Mouse (Mus musculus): ENCODE results near the gene Rhox1.
"Not testable (repeated sequence)": the region's sequence is repeated elsewhere in the genome, so short reads cannot be mapped to it uniquely, and the experiment has no call there.

Rhox1 gene

GRCm38 (mm10) chrX:37222158-37222557 lies at the start of gene Rhox1:
Rhox1 (minus strand) TSS chrX:37222258.
- DNase-seq (ENCODE audit: low read depth, low spot score) = not testable (repeated sequence)

- DNase-seq (ENCODE audit: low read depth, low spot score) = not testable (repeated sequence)
Measured at GRCm38 (mm10) chrX:37265038-37265437, 43.0 kb upstream of the Rhox1 start, which contains the start of gene Rhox4a. Rhox4a (plus strand) TSS chrX:37265338.

GRCm38 (mm10) chrX:37249619-37250018 lies 27.6 kb upstream of the Rhox1 start, which contains the start of gene Rhox3a:
Rhox3a (plus strand) TSS chrX:37249919.
- not testable (repeated sequence) for DNase-seq (ENCODE audit: low read depth, low spot score)

- not testable (repeated sequence) for DNase-seq (ENCODE audit: low read depth, low spot score)
Measured at GRCm38 (mm10) chrX:37244676-37245075, 22.6 kb upstream of the Rhox1 start, which contains the start of gene Rhox2a. Rhox2a (plus strand) TSS chrX:37244976.

- no peak for DNase-seq (ENCODE audit: low read depth, low spot score)
Measured at GRCm38 (mm10) chrX:37210941-37211340, 11.1 kb downstream of the Rhox1 start, which contains the start of gene Gm9. Gm9 (minus strand) TSS chrX:37211041.

- no peak for DNase-seq (ENCODE audit: low read depth, low spot score)
Measured at GRCm38 (mm10) chrX:37198676-37199075, 23.4 kb downstream of the Rhox1 start.

- DNase-seq (ENCODE audit: low read depth, low spot score) = no peak
Measured at GRCm38 (mm10) chrX:37191744-37192379, 30.2 kb downstream of the Rhox1 start.

- peak; percentile 63 for DNase-seq (ENCODE audit: low read depth, low spot score)
Measured at GRCm38 (mm10) chrX:37191105-37191743, 30.8 kb downstream of the Rhox1 start, which contains the start of the genes Ndufa1 and Rnf113a1. Ndufa1 (minus strand) TSS chrX:37191163. Rnf113a1 (plus strand) TSS chrX:37191245.

- DNase-seq (ENCODE audit: low read depth, low spot score) = no peak
Measured at GRCm38 (mm10) chrX:37190755-37191104, 31.3 kb downstream of the Rhox1 start.

GRCm38 (mm10) chrX:37184401-37184800 lies 37.7 kb downstream of the Rhox1 start:
- not testable (repeated sequence) for DNase-seq (ENCODE audit: low read depth, low spot score)

GRCm38 (mm10) chrX:37168742-37169141 lies 53.3 kb downstream of the Rhox1 start, which contains the start of gene Akap14:
Akap14 (minus strand) TSS chrX:37168842.
- DNase-seq (ENCODE audit: low read depth, low spot score) = no peak

- DNase-seq (ENCODE audit: low read depth, low spot score) = no peak
Measured at GRCm38 (mm10) chrX:37167085-37167484, 55.0 kb downstream of the Rhox1 start.

All from retina, postnatal 7 days (tissue).